Mouse (Mus musculus) kidney, adult 2 months (tissue): ENCODE measurements at regions not wholly inside any gene's neighbourhood (a gene's known extent, or its start where the extent isn't known, plus 50 kb on each side); places are given as distances from the start of the nearest gene placed in this dataset.

Experiments
- DNase-seq: peaks from one replicate; pipeline ENCODE4 v3.0.0; 2021
- H3K27ac ChIP-seq: fragments of 200-500 bp; 2 replicates; pipeline ENCODE4 v1.5.1; 2012; ENCODE audit warnings: low read depth, low read length, control low read depth, inconsistent platforms; ENCODE audit not compliant: insufficient read depth
- H3K27me3 ChIP-seq: fragments of 200-500 bp; replicated peaks from 2 replicates; pipeline ENCODE4 v1.6.1; 2012; ENCODE audit warnings: mild to moderate bottlenecking, moderate library complexity, low read length, inconsistent platforms; ENCODE audit not compliant: control insufficient read depth, insufficient read depth
- H3K36me3 ChIP-seq: fragments of 200-500 bp; 2 replicates; pipeline ENCODE4 v1.6.1; 2012; ENCODE audit warnings: mild to moderate bottlenecking, moderate library complexity, low read length, inconsistent platforms; ENCODE audit not compliant: control insufficient read depth, insufficient read depth
- H3K4me1 ChIP-seq: fragments of 200-500 bp; 2 replicates; pipeline ENCODE4 v1.6.1; 2011; ENCODE audit warnings: low read length; ENCODE audit not compliant: control insufficient read depth, insufficient read depth
- H3K4me3 ChIP-seq: fragments of 200-500 bp; 2 replicates; pipeline ENCODE4 v1.5.1; 2011; ENCODE audit warnings: mild to moderate bottlenecking, low read depth, low read length, control low read depth; ENCODE audit not compliant: insufficient read depth
- CTCF ChIP-seq: fragments of 200-500 bp; conservative IDR thresholded peaks from 2 replicates; pipeline ENCODE4 v1.5.1; 2011; ENCODE audit warnings: low read depth, mild to moderate bottlenecking, control low read depth, low read length, moderate library complexity, mixed read lengths; ENCODE audit not compliant: insufficient read depth, insufficient read length
- POLR2A ChIP-seq: fragments of 200-500 bp; IDR thresholded peaks from one replicate; pipeline ENCODE4 v1.6.1; 2011; ENCODE audit warnings: low read depth, low read length, control low read depth
- WGBS: fragments of 180-500 bp; shearing (Covaris S2); methylation state at CpG from one replicate; pipeline ENCODE4 v1.1.7; 2018; 5-methylcytosine and 5-hydroxymethylcytosine counted together

DNA sequence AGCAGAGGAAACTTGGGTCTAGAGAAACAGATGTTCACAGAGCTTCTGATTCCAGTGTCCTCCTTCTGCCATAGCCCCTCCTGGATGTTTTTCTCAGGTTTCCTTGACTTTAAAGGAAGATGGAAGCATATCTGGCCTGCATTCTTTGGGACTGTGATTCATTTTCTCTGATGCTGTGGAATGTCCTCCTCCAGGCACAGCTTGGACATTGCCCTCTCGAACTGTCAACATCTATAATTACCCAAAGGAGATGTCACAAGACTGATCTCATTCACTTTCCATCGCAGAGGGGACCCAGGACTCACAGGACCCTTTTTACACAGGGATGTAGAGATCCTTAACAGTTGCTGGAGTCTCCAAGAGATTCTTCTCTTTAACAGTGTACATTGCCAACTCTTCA, 345.9 kb upstream of the Gm21798 start:
- Histone ChIP-seq H3K27ac (no peak overlapping the region), H3K27me3 (no peaks in the 10 kb centered on the region), H3K4me3 (no peak overlapping the region), H3K36me3 (no peaks in the 10 kb centered on the region), H3K4me1 (no peaks in the 10 kb centered on the region)
- DNase-seq: no peak
- no peak for TF ChIP-seq POLR2A
- no peak for TF ChIP-seq CTCF
- whole genome bisulfite sequencing: 29% methylated on average over 2 of the region's 2 CpGs

DNA sequence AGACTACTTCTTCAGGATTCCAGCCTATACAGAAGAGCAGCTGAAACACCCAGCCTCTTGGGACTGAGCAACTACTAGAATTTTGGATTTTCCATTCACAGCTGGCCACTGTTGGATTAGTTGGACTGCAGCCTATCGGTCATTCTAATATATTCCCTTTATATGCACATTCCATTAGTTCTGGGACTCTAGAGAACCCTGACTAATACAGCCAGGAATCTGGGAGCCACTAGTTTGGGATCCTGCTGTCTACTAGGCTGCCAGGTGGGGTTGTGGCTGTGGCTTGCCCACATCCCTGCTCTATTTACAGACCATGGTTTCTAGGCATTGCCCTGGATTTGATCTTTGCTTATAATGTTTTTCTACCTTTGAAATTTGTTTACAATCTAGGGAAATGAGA, 343.3 kb upstream of the Gm21798 start:
- TF ChIP-seq CTCF: no peak
- no peak for TF ChIP-seq POLR2A
- DNase-seq: no peak
- H3K4me1 ChIP-seq: no peaks in the 10 kb centered on the region
- WGBS: 74% methylated on average over 1 of the region's 1 CpGs
- H3K27me3 ChIP-seq: no peaks in the 10 kb centered on the region
- H3K4me3 ChIP-seq: no peak overlapping the region
- no peaks in the 10 kb centered on the region for H3K36me3 ChIP-seq
- no peak overlapping the region for H3K27ac ChIP-seq

DNA sequence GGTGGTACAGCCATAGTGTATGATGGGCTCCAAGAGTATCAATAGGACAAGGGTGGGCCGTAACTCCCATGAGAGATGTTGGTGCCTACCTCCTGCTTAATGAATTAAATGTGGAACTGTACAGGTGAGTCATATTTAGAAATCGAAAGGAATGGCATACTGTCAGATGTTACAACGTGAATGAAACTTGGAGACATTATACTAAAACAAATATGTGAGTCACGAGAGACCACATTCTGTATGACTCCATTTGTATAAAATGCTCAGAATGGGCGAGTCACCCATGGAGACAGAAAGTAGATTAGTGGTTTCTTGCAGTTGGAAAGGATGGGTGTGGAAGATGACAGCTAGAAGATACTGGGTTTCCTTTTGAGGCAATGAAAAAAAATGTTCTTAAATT, 340.4 kb upstream of the Gm21798 start:
- H3K4me3 ChIP-seq: no peak overlapping the region
- WGBS: 92% methylated on average over 5 of the region's 5 CpGs
- no peaks in the 10 kb centered on the region for H3K4me1 ChIP-seq
- no peak for TF ChIP-seq CTCF
- TF ChIP-seq POLR2A: no peak
- DNase-seq: no peak
- no peaks in the 10 kb centered on the region for H3K36me3 ChIP-seq
- no peak overlapping the region for H3K27ac ChIP-seq
- H3K27me3 ChIP-seq: no peaks in the 10 kb centered on the region

DNA sequence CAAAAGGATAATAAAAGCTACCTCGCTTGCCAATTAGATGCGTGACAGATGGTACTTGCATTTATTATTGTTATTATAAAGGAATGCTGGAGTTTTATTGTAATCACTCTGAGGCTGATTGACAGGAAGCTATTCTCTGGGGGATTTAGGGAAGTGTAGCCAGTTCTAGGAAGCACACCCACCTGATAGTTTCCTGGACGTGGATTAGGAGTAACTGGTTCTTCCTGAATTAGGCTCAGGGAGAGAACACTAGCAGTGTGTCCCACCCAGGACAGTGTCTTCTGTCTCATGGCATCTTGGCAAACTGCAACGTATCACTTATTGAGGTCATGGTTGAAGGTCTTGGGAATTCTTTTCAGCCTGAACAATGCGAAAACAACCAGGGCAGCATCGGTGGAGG, 336.9 kb upstream of the Gm21798 start:
- no peaks in the 10 kb centered on the region for H3K36me3 ChIP-seq
- H3K27ac ChIP-seq: no peak overlapping the region
- no peaks in the 10 kb centered on the region for H3K27me3 ChIP-seq
- WGBS: 64% methylated on average over 6 of the region's 6 CpGs
- no peak for TF ChIP-seq CTCF
- no peak for TF ChIP-seq POLR2A
- no peak for DNase-seq
- H3K4me1 ChIP-seq: no peaks in the 10 kb centered on the region
- no peak overlapping the region for H3K4me3 ChIP-seq

DNA sequence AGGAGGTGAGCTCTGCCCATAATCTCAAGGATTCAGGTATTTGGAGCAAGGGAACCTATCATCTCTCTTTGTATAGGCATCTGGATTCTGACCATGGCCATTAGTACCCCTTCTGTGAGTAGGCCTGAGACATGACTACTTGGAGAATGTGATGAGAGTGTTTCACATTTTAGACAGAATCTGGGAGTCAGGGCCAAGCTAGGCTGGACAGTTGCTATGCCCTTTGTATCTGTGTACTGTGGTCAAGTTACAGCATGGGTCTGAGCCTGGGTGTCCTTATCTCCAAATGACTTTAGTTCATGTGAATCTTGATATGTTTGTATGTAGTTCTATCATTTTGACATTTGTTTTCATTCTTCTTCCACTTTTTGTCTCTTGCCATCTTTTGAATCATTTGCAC, 336.3 kb upstream of the Gm21798 start:
- no peak for DNase-seq
- Histone ChIP-seq H3K36me3 (no peaks in the 10 kb centered on the region), H3K27me3 (no peaks in the 10 kb centered on the region), H3K4me3 (no peak overlapping the region), H3K4me1 (no peaks in the 10 kb centered on the region), H3K27ac (no peak overlapping the region)
- no peak for TF ChIP-seq POLR2A
- TF ChIP-seq CTCF: no peak

DNA sequence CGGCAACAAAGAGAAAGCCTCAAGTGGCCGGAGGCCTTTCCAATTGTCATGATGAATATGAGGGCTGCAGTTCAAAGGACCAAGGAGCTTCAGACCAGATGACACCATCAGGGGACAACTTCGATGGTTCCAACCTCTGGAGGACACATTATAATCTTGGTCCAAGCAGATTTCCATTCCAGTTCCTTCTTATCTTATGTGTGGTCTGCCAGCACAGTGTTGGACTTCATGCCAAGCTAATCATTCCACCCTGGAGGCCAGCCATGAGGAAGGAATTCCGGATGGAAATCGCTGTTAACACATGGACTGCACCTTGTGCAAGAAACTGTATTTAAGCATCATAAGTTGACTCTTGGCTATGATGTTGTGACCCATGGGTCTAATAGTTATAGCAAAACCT, 334.5 kb upstream of the Gm21798 start:
- Histone ChIP-seq H3K27me3 (no peaks in the 10 kb centered on the region), H3K4me1 (no peaks in the 10 kb centered on the region), H3K36me3 (no peaks in the 10 kb centered on the region), H3K4me3 (no peak overlapping the region), H3K27ac (no peak overlapping the region)
- TF ChIP-seq CTCF (no peak), POLR2A (no peak)
- 78% methylated on average over 5 of the region's 5 CpGs for WGBS
- no peak for DNase-seq

DNA sequence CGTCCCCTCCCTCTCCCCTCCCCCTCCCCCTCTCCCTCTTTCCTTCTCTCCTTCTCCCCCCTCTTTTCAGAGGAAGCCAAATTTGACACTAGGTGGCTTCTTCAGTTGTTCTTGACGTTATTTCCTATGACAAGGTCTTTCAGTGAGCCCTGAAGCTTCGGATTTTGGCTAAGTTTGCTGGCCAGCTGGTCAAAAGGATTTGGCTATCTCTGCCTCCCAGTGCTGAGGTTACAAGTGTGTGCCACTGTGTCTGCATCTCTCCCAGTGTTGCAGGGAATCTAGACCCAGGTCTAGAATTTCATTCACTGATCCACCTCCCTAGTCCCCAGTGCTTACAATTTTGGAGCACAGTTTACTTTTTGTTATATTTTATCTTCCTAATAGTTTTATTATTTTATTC, 329.7 kb upstream of the Gm21798 start:
- 17% methylated on average over 2 of the region's 3 CpGs for WGBS
- H3K36me3 ChIP-seq: no peaks in the 10 kb centered on the region
- DNase-seq: no peak
- TF ChIP-seq POLR2A (no peak), CTCF (no peak)
- no peak overlapping the region for H3K4me3 ChIP-seq
- H3K27ac ChIP-seq: no peak overlapping the region
- H3K27me3 ChIP-seq: no peaks in the 10 kb centered on the region
- H3K4me1 ChIP-seq: no peaks in the 10 kb centered on the region

DNA sequence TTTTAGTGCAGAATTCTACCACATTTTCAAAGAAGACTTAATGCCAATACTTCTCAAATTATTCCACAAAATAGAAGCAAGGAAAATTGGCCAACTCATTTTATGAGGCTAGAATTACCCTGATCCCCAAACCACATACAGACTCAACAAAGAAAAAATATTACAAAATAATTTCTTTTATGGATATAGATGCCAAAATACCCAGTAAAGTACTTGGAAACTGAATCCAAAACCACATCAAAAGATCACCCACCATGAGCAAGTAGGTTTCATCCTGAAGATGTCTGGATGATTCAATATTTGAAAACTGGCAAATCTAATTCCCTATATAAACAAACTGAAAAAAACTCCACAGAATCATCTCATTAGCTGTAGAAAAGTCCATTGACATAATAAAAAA, 316.7 kb upstream of the Gm21798 start:
- TF ChIP-seq POLR2A: no peak
- TF ChIP-seq CTCF: no peak
- Histone ChIP-seq H3K36me3 (no peaks in the 10 kb centered on the region), H3K4me1 (no peaks in the 10 kb centered on the region), H3K27ac (no peak overlapping the region), H3K4me3 (no peak overlapping the region), H3K27me3 (no peaks in the 10 kb centered on the region)
- no peak for DNase-seq
